11 mouse cellular contexts compared by ENCODE assay signal in the genomic region with DNA sequence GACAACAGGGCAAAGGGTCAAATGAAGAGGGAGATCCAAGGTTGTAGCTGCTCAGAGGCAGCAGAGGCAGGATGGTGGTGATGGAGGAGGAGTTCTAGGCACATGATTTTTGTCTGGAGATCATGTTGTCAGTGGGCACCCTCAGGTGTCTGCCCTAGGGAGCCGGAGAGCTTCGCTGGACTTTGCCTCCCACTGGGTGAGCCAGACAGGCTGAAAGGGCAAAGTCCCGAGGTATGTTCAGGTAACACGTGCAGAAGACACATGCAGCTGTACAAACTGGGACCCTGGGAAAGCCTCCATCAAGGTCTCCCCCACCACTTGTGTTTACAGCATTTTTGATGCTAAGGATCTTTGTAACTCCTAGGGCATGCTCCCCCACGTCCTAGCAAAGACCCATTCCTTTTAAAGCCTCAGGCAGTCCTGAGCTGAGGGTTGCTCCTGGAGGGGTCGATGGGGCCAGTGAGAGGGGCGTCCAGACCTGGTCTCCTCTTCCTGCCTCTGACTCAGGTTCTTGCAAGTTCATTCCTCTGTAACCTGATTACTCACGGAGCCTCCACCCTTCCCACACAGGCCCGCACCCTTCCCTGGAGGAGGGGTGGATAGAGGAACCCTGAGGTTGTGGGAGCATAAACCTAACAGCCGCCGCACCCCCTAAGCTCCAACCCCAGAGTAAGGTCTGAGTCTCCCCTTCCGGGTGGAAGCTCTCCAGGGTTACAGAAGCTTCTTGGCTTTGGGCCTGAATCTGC. TPM values are rescaled to one million over a fixed set of nuclear protein-coding genes. Genes with fewer than 3 reads are reported as not detected.
DNase-seq lines count a peak whose midpoint lies in the region; ATAC-seq and TF ChIP-seq lines count a peak whose summit lies in the region.
"Had no signal": no experiment of that assay in that cellular context is flagged by ENCODE, and none has a peak within 500 bp of the region (broad histone marks: within the 10 kb centered on the region; RNA-seq: fewer than 3 reads in every experiment).

No protein-coding gene starts in this region.

- no peaks in the 10 kb centered on the region for H3K36me3 ChIP-seq in G1E (replicated peaks)
- H3K36me3 ChIP-seq in limb, embryonic 15.5 days, result no peaks in the 10 kb centered on the region
- H3K36me3 ChIP-seq: midbrain, embryonic 15.5 days had no signal

- WGBS in limb, embryonic 15.5 days, result 41% methylated on average over 12 of the region's 12 CpGs

- TF ChIP-seq CTCF in G1E (IDR thresholded peaks at IDR 0.05; ENCODE audit: low read depth, low read length), result no peak

- H3K27ac ChIP-seq in limb, embryonic 15.5 days, result peak overlapping the region; percentile 40
- H3K27ac ChIP-seq: midbrain, embryonic 15.5 days had no signal

- H3K4me3 ChIP-seq in G1E (ENCODE audit: low read depth, low read length), result no peak overlapping the region; the same call in 1 of the 2 replicates
- no peak overlapping the region for H3K4me3 ChIP-seq in limb, embryonic 15.5 days
- H3K4me3 ChIP-seq: midbrain, embryonic 15.5 days had no signal

- peaks cover 7% of the 10 kb centered on the region for H3K9me3 ChIP-seq in G1E (replicated peaks)
- H3K9me3 ChIP-seq in limb, embryonic 15.5 days, result no peaks in the 10 kb centered on the region
- H3K9me3 ChIP-seq: midbrain, embryonic 15.5 days had no signal

- no peak overlapping the region for H3K4me2 ChIP-seq in limb, embryonic 15.5 days
- H3K4me2 ChIP-seq: midbrain, embryonic 15.5 days had no signal

- ATAC-seq in G1E (ENCODE audit: extremely low read depth, insufficient number of reproducible peaks, low FRiP score, poor library complexity, severe bottlenecking), result no peak
- ATAC-seq in limb, embryonic 15.5 days (ENCODE audit: insufficient number of reproducible peaks, low FRiP score, low TSS enrichment, low read depth), result no peak
- ATAC-seq: midbrain, embryonic 15.5 days had no signal

- peaks cover 86% of the 10 kb centered on the region for H3K4me1 ChIP-seq in G1E (ENCODE audit: insufficient read depth, low read depth, low read length)
- H3K4me1 ChIP-seq in limb, embryonic 15.5 days, result peaks cover 22% of the 10 kb centered on the region
- H3K4me1 ChIP-seq: midbrain, embryonic 15.5 days had no signal

- peaks cover 5% of the 10 kb centered on the region; the same call in 1 of the 2 replicates for H3K27me3 ChIP-seq in G1E (ENCODE audit: insufficient read depth, low read length)
- H3K27me3 ChIP-seq in limb, embryonic 15.5 days, result no peaks in the 10 kb centered on the region
- H3K27me3 ChIP-seq: midbrain, embryonic 15.5 days had no signal

- H3K9ac ChIP-seq in limb, embryonic 15.5 days, result no peak overlapping the region
- H3K9ac ChIP-seq: midbrain, embryonic 15.5 days had no signal

- DNase-seq in 3134 (ENCODE audit: extremely low read depth, insufficient read length, low spot score), result peak; percentile 66
- DNase-seq in G1E (ENCODE audit: low spot score), result peak; percentile 42
- peak; percentile 55 for DNase-seq in kidney, adult 18-20 months
- DNase-seq in spleen, postnatal 36 days (ENCODE audit: low spot score in 2 of 2), result no peak
- no peak for DNase-seq in adipocyte (ENCODE audit: low spot score)
- DNase-seq in embryo, embryonic 10 days (ENCODE audit: low spot score), result no peak
- no peak for DNase-seq in heart, postnatal 4 days
- DNase-seq: adrenal gland, postnatal 36 days; cerebellum, postnatal 14 days had no signal

RNA-seq across cellular contexts. Expression of gene Tns4, which starts 17.0 kb away (rescaled TPM):
- total RNA-seq in G1E (2014; fragmentation: Nextera tagmentation), result not detected in 2 replicates
- total RNA-seq in G1E (2017), result 1.4 TPM in 2 replicates
- polyA plus RNA-seq in G1E (2012), result 0.02 and 0.22 TPM in 2 replicates
- 1.9 and 2.1 TPM in 2 replicates for polyA plus RNA-seq in limb, embryonic 15.5 days (2015; fragmentation: Nextera tagmentation; extraction: Ambion mirVana)
- under 1 TPM in 1 of 2 experiments, not detected in 1; 0.14 TPM for total RNA-seq in heart, postnatal 4 days (2021)

RNA-seq across cellular contexts. Expression of gene Ccr7, which starts 48.7 kb away (rescaled TPM):
- total RNA-seq in G1E (2014; fragmentation: Nextera tagmentation), result not detected in 2 replicates
- 0.11 TPM in 1 of 2 replicates, not detected in the other for total RNA-seq in G1E (2017)
- not detected in 2 replicates for polyA plus RNA-seq in G1E (2012)
- 0.38 and 0.48 TPM in 2 replicates for polyA plus RNA-seq in limb, embryonic 15.5 days (2015; fragmentation: Nextera tagmentation; extraction: Ambion mirVana)
- total RNA-seq in heart, postnatal 4 days (2021), result under 1 TPM; 0.56 to 0.67 TPM
- polyA plus RNA-seq: midbrain, embryonic 15.5 days had no signal

Comparison
In these comparisons a context has a peak if more than half of its experiments do, and no peak if none do; other contexts are left out.
1. DNase-seq: peak in 3134 (single experiment), G1E (single experiment) and kidney, adult 18-20 months (single experiment); none in spleen, postnatal 36 days (0 of 2), adipocyte (single experiment), embryo, embryonic 10 days (single experiment) and heart, postnatal 4 days (single experiment).